Mouse (Mus musculus) thymus, postnatal 4 days (tissue): ENCODE data around the gene Rbm15.

ENCODE experiments used
- DNase-seq: peaks from one replicate; pipeline ENCODE4 v3.0.0; 2021

The Rbm15 gene

DNA sequence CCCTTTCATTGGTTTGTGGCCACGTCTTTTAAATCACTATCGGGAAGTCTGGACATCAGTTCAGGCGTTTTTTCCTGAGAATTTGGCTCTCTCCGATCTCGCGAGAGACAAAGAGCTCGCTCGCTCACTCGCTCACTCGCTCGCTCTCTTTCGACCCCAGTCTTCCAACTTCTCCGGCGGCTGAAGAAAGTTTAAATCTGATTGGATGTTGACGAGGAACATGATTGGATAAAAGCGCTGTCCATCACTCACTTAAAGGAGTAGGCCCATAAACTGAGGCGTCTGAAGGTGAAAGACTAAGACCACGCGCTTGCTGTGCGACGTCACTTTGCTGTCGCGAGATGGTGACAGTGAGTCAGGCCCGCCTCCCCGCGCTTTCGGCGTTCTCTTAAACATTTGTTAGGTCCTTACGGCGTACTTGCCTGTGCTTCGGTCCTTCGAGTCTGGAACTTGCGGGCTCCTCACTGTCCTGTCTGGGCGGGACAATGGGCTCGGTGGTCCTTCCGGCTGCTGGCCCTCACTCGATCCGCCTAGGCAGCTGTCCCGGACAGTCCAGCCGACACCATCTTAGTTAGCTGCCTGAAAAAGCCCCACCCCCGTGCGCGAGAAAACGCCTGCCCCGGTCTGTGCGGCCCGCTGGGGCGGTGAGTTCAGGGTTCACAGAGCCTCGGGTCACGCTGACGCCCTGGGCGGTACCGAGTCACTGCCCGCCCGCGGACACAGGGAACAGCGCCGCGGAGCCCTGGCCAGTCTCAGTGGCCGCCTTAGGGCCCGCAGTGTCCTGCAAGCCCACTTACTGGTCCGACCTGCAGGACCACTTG is at the start of gene Rbm15:
Gene Rbm15 (minus strand): TSS at position 293 of the 821 bp plus-strand sequence.
- DNase-seq: peak; percentile 93

DNA sequence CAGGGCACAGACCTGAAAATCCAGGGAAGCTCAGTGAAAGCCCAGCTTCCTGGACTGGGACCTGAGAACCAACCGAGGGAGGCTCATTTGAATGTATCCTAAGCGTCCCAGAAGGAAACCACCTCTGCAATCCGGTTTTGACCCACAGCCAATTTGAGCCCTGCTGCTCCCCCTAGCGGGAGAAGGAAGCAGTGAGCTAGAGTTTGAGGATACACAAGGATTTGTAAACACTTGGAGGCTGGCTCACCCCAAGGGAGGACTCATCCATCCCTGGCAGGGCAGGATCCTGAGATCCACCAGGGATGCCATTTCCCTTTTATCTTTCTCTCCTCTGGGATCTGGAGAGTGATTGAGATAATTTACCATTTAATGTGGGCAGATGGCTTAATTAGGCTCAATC is 45.9 kb upstream of the Rbm15 start:
- DNase-seq: peak; percentile 80

DNA sequence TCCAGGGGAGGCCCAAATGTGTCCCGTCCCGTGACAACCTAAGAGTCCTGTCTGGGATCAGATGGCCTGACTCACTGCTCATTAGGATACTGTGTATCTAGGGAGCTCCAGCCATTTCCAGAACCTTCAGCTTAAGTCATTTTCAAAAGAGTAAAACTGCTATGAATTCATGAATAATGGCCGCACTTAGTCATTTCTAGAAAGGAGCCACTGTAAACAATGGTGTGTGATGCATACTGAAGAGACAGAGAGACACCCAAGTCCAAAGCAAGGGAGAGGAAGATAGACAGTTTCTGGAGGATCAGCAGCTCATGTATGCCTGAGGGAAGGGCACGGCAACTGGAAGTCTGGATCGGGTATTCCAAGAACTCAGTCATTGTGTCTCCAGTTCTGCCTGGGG is 45.2 kb upstream of the Rbm15 start:
- DNase-seq: no peak

DNA sequence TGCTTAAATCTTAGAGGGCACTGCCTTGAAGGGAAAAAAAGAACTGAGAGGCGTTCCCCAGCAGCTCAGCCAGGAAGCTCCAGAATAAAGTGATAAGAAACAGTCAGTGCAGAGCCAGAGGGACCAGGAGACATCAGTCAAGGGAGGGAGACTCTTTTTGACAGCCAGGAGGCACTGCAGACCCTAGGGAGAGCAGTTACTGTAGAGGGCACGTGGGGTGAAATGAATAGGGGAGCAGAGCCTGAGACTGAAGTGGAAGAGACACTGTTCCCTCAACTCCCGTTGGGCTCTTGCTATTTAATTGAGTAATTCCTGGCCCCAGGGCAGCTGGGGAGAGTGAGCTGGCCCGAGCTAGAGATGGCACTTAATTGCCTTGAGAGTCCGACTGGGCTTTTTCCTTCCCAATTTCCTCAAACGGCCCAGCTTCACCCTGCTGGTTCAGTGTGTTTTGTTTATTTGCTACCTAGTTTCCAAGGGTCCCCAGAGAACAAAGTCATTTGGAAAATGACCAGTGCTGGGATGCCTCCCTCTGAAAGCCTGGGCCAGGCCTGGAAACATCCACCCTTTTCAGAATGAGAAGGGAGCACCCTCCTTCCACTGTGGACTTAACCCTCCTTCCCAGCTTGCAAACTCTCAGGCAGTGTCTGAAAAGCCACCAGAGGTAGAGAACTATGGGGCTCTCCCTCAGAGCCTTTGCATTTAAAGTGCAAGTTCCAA is 41.6 kb upstream of the Rbm15 start:
- no peak for DNase-seq

DNA sequence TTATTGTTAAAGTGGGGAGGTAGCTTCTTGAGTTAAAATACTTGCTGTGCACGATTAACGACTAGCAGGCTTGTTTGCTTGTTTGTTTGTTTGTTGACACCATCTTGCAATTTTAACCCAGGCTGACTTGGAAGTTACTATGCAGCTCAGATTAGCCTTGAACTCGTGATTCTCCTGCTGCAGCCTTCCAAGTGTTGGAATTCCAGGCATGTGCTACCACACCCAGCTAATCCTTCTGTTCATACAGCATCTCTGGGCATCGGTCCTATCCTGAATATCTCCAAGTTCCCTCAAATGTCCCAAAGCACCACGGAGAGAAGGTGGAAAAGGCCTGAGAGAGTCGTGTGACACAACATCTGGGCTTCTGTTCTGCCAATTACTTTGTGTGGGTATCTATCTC is 35.7 kb upstream of the Rbm15 start:
- no peak for DNase-seq

DNA sequence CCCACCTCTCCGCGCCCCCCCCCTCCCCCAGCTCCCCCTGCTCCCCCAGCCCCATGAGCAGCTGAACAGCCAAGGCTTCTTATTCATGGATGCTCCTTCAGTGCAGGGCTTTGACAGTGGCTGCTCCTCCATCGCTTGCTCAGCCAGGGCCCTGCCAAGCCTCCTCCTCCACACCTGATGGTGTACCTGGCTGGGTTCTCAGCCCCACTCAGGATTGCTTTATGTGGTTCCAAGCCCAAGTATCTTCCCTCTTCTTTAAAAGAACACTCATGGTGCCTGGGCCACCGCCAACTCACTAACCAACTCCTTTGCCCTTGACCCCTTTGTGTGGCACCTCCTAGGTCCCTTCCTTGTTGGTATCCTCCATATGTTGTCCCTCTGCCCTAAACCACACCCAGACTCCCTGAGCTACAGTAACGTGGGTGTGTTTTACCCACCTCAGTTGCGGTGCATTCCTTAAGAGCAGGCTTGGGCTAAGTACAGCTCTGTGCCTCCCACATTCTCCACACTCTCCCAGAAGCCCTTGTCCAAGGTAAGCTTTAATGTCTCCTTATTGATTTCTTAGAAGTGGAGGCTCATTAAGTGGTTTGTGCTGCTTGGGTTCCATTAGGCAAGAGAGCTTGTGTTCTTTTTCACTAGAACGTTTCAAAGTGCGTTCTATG is 34.6 kb upstream of the Rbm15 start:
- DNase-seq: no peak

DNA sequence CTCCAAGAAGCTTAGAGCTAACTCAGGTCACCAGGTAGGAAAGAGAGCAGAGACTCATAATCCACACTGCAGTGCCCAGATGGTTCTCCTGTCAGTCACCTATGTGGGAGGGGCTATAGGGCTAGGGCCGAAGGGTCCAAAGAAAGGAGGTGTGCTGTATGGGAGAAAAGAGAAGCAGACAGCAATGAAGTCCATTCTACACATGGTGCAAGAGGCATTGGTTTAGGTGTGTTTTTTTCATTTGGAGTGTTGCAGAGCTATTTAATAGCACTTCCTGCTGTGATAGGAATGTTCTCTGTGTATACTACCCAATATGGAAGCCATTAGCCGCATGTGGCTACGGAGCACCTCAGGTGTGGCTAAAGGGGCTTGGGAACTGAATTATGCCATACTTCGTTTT is 31.9 kb upstream of the Rbm15 start:
- DNase-seq: no peak

DNA sequence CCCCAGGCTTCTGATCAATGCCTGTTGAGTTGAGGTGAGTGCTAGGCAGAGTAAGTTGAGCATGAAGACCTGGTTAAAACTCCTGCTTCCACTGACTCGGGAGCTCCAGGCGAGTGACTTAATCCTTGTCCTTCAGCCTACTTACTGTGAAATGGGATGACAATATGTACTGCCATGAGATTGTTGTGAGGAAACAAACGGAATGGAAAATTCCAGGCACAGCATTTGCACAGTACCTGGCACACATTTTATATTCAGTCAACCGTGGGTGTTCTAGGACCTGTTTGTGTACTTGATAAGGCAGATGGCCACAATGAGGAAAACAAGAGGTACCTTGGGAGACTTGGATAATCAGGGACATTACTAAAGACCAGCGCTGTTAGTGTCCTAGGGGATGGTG is 29.9 kb upstream of the Rbm15 start:
- DNase-seq: no peak

DNA sequence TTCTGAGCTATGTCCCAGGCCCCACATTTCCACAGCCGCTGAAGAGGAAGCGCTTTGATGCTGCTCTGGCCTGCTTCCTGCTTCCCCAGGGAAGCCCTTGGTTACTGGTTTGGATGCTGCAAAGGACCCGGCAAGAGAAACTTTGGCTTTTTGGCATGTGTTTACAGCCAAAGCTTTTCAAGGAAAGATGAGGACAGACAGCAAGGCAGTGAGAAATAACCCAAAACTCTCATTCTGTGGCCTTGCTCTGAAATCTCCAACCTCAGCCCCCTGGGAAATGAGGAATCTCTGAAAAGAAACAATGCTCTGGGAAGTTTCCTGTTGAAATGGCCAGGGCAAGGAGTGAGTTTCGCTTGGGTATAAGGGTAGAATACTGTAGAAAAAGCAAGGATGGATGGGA is 26.9 kb upstream of the Rbm15 start:
- no peak for DNase-seq

DNA sequence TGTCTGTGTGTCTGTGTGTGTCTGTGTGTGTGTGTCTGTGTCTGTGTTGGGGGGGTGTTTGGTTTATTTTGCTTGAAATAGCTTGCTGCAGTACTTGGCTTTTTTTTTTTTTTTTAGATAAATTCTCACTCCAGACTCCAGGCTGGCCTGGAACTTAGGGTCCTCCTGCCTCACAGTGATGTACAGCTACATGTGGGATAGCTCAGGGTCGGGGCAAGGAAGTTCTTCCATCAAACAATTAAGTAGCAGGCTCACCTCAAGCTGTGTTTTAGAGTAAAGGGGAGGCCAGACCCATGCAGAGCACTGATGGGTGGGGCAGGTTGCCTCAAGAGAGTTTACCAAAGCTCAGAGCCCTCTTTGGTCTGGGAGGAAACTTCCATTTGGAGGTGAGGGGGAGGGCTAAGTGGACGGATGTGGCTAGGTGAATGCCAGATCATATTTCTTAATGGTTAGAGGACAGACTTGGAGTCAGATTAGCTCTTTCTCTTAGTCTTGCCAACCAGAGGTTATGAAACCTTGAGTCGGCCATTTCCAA is 24.3 kb upstream of the Rbm15 start:
- no peak for DNase-seq

DNA sequence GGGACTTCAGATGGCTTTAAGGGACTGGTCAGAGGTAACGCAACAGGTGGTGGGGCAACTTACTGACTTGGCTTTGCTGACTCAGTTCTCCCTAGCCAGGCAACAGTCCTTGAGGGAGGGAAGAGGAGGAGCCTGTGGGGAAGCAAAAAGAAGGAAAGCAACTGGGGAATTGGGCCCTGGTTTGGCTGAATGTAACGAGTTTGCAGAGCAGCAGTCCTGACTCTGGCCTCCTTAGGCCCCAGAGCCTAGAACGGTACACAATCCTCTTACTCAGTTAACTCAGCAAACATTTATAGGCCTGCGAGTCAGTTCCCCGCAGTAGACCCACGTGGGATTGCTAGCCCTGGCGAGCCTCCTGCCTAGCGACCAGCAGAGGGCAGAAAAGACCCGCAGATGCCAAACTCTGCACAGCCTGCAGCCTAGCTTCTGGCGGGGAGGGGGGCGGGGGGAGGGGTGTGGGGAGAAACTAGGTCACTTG is 23.5 kb upstream of the Rbm15 start:
- peak; percentile 82 for DNase-seq

DNA sequence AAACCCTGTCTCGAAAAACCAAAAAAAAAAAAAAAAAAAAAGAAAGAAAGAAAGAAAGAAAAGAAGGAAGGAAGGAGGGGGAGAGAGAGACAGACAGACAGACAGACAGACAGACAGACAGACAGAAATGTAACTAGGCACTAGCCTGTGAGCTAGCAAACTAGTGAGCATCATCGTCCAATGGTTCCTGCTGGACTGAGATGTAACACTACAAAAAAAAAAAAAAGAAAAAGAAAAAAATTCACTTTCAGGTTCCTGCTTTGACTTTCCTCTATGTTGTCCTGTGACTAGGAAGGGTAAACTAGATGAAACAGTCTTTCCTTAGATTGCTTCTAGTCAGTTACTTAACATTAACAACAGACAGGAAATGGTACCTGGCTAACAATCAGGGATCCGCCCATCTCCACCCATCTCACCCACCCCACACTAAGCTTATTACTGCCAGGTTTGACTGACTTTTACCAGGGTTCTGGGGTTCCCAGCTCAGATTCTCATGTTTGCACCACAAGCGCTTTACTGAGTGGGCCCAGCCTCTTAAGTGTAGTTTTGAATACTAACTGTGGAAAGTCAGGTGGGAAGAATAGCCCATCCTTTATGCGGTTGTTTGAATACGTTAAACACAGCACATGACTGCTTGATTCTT is 22.3 kb upstream of the Rbm15 start:
- no peak for DNase-seq

DNA sequence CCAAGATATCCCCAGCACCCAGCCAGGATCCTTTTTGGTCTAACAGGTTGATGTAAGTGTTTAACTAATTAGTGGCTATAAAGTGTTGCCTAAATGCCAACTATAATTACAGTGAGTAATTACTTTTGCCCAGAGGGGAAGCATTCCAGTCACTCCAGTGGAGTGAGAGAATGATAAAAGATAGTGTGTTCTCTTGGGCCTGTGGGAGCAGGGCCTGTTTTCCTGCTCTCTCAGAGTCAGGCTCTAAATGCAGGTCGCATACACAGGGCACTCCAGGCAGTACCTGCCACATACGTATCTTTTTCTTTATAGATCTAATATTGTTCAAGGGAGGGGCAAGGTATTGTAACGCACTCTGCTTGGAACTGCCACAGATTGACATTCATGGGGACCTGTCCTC is 18.2 kb upstream of the Rbm15 start:
- DNase-seq: no peak

DNA sequence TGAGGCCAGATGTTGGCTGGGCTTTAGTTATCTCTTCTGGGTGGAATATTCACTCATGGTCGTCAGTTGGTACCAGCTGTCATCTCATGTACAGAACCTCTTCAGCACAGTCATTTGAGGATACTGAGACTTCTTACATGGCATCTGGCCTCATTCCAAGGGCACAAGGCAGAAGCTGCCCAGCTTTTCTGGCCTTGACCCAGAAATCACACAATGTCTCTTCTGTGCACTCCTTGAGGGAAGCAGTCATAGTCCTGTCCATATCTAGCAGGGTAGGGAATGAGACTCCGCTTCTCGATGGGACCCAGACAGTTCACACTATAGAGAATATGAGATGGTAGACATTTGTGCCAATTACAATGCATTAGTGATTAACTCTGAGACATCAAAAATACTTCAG is 15.5 kb upstream of the Rbm15 start:
- DNase-seq: no peak

DNA sequence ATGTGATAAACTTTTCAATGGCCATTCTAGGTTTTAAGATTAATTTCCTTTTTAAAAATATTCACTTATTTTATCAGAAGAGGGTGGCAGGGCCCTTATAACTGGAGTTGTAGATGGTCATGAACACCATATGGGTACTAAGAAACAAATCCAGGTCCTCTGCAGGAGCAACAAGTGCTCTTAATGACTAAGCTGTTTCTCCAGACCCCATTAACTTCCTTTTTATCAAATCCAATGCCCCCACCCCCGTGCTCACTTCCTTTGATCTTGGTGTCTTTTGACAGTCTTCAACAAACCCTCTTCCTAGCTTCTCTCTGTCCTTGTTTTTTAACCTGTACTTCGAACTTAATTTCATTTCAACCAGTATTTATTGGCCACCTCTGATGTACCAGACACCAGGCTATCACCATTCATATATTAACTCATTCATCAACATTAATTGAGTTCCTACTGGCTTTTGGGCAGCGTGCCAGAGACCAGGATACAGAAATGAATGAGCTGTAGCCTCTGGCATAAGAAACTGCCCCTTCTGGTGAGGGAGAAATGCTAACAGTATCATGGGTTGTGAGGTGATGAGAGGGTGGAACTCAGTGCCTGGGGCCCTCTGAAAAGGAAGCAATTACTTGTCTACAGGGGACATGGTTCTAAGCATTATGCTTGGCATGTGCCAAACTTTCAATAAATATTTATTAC is 11.7 kb upstream of the Rbm15 start:
- DNase-seq: no peak

DNA sequence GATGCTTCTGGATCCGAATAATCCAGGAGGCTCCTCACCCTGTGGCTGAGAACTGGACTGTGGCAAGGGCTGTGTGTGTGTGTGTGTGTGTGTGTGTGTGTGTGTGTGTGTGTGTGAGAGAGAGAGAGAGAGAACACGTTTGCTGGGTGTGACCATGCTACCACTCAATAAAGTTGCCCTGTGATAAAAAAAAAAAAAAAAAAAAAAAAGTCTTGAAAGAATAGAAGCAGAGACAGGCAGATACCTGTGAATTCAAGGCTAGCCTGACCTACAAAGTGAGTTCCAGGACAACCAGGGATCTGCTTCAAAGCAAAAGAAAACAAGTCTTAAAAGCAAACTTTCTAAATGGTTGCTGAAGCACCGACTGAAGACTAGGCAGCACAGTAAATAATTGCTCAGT is 10.5 kb upstream of the Rbm15 start:
- no peak for DNase-seq

DNA sequence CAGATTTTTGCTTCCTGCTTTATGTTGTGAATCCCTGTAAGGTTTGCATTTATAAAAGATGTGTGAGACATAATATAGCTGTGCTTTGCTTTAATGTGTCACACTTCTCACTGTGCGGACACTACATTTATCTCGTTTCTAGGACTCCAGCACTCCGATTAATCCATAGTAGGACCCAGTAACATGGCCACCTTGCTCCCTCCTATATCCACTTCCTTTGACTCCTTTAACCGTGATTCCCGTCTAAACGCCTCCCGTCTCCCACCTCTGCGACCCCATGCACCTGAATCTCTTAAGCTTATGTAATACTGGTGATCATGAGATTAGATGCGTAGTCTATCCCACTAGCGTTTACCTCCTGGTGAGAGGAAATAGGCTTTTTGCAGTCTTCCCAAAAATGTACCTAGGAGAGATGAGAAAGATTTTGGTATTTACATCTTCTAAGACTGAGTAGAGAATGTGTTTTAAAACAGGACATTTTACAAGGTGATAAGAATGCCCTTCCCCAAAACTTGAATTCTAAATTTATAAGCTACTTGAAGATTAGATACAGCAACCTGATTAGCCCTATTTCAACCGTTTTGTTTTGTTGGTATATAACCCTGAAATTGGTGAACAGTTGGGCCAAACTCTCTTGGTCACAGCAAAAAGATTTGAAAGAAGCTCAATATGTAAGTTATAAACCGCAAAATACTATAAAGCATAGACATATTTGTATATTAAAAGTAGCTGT is 895 bp upstream of the Rbm15 start:
- no peak for DNase-seq

DNA sequence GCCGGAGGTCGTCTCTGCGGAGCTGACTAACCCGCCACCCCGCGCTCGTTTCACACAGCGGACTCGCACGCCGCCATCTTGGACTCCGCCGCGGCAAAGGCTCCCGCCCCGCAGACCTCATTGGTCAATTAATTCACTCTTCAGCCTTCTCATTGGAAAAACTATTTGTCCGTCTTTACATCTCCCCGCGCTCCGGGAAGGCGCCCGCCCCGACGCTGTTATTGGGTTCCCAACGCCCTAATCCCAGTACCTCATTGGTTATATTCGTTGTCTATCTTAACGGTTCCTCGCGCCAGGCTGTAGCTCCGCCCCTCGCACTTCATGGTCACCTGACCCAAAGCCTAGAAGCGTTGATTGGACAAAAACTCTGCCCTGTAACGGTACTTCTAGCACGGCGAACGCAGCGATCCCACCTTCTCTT is 503 bp downstream of the Rbm15 start:
- DNase-seq: peak; percentile 92

DNA sequence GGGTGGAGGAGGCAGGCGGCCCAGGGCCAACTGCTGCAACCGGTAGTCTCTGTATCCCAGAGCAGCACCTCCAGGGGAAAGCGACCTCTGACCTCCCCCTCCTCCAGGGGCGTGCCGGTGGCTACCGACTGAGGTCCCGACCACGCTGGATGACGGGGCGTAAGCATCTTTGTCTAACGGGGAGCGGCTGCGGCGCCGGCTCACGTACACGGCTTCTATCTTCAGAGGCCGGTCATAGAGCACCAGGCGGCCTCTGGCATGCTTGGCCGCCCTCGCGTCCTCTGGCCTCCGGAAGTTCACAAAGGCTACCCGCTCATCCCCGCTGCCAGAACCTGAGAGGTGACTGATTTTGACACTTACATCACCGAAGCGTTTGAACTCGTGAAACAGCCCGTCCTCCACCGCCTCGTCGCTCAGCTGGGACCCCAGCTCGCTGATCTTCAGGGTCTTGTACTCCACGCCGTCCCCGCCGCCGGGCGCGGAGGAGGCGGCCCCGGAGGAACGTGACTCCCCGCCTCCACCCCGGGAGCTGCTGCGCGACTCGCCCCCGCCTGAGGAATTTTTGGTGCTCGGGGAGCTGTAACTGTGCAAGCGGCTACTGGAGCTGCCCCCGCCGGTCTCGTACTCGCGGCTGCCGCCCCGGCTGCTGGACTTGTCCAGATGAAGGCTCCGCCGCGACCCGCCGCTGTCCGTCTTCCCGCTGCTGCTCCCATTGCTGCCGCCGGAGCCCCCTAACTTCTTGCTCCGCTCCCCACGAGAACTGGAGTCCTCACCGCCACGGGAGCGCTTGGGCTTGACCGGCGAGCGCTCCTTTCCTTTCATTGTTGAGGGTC is 1.1 kb downstream of the Rbm15 start:
- DNase-seq: peak; percentile 67

DNA sequence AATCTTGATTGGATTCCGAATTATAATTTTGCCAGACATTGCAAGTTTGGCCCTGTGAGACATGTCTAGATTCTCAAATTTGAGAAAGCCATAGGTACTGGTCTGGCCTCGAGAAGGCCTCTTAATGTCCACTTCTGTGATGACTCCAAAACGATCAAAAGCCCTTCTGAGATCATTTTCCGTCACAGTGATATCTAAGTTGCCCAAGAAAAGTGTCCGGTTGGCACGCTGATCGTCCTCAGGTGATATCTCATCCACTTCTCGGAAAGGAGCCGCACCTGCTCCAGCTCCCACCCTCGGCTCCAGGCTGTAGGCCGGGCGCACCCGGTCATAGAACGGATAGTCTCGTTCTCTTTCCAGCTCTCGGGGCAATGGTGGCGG is 1.7 kb downstream of the Rbm15 start:
- DNase-seq: no peak
